Mouse (Mus musculus): ENCODE measurements around the gene Igsf8.
A peak's percentile ranks its signal among the peaks of the same experiment; 100 is the strongest.

Igsf8 gene

DNA sequence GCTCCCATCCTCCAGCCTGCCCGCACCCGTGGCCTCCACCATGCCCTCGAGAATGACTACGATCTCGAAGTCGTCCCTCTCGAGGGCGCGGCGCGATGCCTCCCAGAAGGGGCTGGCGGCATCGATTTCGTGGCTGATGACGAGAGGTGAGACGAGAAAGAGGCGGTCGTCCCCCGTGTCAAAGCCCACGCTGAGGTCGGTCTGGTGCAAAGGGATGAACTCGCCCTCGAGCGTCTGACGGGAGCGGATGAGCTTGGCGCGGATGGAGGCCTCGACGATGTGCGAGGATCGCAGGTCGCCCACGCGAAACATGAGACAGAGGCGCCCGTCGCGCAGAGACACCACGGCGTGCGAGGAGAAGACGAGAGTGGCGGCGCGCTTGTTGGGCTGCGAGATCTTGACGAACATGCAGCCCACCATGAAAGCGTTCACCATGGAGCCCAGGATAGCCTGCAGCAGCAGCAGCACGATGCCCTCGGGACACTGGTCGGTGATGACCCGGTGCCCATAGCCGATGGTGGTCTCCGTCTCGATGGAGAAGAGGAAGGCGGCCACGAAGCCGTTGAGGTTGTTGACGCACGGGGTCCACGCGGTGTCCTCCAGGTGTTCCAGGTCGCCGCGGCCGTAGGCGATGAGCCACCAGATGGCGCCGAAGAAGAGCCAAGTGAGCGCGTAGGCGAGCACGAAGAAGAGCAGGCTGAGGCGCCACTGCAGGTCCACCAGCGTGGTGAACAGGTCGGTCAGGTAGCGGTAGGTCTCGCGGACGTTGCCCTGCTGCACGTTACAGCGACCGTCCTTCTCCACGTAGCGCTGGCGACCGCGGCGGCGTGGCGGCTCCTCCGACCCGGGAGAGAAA, 64.5 kb downstream of the Igsf8 start:
- peak; percentile 76 for DNase-seq

GRCm38 (mm10) chr1:172326684-172327083, 65.2 kb downstream of the Igsf8 start:
- DNase-seq: no peak

DNA sequence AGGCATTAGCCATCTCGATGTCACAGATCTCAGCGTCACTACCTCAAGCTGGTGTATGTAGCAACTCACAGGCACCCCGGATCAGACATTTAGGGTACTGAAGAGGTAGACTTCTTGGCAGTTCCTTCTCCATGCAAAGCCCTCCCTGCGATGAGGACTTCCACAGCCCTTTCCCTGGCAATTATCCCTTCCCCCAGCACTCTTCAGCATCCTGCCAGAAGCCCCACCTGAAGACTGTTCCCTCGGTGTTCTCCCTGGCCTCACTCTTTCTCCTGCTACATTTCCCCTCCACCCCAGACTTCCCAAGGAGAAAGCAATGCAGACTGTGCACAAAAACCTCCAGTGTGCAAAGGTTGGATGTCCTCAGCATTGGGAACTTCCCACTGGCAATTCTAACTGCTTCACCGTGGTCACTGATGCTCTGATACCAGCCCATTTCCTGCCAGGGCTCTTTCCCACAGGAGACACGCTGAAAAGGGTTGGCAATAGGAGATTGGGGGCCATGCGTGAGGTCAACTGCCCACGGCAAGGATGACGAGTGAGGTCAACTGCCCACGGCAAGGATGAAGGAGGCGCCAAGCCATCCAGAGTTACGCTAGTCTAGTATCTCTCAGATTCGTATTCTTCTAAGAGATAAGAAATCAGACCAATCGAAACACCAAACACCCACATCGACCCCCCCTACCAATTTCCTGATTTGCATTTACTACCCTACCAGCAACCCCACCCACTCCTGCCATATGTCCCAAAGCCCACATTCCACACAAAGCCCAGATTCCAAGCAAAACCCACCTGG, 66.0 kb downstream of the Igsf8 start:
- no peak for DNase-seq

DNA sequence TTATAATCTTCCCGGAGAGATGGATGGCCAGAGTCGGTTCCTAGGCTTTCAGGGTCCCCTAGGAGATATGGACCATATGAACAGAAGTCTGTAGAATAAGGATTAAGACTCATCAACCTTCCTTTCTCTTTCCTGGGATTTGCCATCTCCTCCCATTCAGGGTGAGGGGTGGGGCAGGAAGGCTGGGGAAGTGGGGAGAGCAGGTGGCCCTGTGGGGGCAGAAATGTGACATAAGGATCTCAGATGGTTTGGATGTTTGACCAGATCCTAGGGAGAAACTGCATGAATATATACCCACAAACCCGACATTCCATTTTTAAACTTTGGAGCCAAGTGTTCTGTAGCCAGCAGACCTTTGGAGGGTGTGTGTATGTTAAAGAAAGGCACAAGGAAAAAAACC, 66.6 kb downstream of the Igsf8 start:
- DNase-seq: no peak

GRCm38 (mm10) chr1:172328461-172328860, 67.0 kb downstream of the Igsf8 start:
- DNase-seq: no peak

DNA sequence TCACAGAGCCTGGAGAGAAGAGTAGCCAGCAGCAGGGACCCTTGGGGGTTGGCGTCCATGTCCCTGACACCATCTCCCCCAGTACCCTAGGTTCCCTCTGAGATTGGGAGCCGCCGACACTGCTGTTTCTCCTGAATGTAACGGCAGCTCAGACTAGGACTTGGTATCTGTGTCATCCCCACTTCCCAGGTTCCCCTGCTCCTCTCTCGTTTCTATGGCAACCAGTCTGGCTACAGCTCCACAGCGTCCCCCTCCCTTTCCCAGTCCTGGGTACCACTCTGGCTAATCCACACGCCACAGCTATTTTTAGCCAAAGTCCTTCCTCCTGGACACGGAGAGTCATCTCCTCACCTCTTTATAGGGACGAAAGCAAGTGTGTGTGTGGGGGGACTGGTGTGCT, 67.7 kb downstream of the Igsf8 start, which contains the start of gene Kcnj9:
Gene Kcnj9, minus strand, starts transcription at position 188 of the 400 bp plus-strand sequence.
- peak; percentile 93 for DNase-seq

DNA sequence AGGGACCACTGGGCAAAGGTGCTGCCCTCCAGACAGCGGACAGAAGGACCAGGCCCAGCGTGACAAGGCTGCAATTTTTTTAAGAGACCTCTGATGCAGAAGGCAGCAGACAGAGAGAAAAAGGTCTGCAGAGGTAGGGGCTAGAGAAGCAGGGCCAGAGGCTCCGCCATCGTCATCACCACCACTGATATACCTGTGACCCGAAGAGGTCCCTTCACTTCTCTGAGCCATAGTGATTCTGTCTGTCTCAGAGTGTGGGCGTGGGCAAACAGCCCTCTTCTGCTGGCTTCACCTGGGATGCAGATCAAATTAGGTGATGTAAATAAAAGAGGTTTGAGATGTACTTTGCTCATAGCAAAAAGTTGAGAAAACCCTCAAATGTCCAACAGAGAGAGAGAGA, 68.2 kb downstream of the Igsf8 start:
- no peak for DNase-seq

GRCm38 (mm10) chr1:172331422-172331947, 70.0 kb downstream of the Igsf8 start:
- DNase-seq: no peak

DNA sequence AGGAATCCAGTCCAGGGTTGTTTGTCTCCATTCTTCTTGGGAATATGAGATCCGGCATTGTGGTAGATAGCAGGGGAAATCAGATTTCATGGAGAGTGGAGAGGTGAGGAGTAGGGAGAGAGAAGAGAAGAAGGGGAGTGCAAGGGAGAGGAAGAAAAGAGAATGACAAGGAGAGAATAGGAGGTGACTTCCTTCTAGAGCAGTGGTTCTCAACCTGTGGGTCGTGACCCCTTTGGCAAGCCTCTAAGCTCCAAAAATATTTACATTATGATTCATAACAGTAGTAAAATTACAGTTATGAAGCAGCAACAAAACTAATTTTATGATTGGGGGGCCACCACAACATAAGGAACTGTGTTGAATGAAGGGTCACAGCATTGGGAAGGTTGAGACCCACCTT, 71.5 kb downstream of the Igsf8 start:
- DNase-seq: no peak

GRCm38 (mm10) chr1:172333512-172333911, 72.1 kb downstream of the Igsf8 start:
- DNase-seq: no peak

DNA sequence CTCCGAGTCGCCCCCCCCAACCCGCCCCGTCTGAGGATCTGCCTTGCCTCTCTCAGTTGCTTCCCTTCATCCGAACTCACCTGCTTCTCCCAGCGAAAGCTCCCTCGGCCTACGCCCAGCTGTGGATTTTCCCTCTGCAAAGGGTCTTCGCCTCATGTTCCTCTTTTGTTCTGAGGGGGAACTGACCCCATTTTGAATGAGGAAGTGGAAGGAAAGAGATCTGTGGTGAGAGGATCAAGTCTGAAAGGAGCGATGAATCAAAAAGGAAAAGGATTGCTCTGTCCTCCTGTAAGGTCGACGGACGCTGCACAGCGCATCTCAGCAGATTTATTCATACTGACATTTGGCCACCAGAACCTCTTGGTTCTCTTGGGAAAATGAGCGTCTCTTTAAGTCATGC, 74.4 kb downstream of the Igsf8 start:
- DNase-seq: no peak

DNA sequence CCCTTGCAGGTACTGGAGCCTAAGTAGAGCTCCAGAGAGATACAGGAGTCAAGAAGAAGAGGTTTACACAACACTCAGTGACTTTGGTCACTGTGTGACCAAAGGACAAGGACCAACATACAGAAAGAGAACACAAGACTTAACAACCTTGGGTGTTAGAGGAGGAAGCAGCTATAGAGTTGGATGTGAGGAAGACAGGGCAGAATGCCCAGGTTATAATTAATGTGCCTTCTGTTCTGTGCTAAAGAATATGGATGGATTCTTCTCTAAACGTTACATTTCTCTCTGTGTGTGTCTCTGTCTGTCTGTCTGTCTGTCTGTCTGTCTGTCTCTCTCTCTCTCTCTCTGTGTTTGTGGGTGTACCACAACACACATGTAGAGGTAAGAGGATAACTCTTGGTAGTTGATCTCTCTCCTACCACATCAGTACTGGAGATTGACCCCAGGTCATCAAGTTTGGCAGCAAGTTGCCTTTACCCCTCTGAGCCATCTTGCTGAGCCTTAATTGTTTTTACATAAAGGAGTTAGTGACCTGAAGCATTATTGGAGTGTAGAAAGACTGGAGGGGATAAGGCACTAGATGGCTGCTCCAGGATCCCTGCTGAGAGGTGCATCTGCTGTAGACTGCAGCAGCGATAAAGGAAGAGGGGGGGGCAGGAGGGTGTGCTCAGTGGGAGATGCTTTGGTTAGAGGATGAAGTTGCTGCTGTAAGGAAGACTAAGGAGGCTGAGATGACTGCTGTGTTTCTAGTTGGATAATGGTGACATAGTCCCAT, 76.2 kb downstream of the Igsf8 start:
- DNase-seq: no peak

DNA sequence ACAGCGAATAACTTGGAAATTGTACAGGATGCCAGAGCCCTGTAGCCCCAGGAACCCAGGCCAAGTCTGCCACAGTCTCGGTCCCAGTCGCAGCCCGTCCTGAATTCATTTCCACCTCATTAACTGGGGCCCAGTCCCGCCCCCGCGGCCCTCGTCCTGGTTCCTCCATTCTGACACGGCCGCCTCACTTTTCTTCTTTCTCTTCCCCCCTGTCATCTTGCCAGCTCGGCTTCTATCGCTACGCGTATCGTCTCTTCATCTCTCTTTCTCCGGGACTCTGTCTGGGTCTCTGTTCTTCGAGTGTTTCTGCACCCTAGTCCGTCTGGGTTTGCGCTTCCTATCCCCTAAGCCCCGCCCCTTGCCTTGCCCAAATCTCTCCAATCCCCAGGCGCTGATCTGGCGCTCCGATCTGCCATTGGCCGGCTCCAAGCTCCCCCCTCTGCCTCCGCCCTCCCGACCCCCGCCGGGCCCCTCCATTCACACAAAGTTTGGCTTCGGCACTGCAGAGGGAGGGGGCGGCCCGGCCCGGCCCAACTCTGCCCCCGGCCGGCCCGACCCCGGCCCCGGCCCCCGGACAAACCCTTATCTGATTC, 79.4 kb downstream of the Igsf8 start, which contains the start of gene Kcnj10:
Gene Kcnj10, plus strand, starts transcription at position 482 of the 593 bp plus-strand sequence.
- peak; percentile 87 for DNase-seq

DNA sequence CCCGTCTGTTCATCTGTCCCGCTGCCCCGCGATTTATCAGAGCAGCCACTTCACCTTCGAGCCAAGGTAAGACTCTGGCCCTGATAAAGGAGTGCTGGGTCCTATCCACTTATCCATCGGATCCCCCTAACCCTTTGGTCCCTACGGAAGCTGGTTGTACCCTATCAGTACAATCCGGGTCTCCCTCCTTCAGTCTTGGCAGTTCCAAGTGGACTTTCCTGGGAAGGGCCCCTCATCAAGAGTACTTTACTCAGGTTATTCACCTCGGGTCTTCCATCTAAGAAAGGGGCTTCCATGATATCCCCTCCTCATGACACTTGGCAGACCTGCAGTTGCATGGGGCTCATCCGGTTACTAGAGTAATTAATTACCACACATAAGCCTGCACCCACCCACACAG, 79.9 kb downstream of the Igsf8 start:
- no peak for DNase-seq

DNA sequence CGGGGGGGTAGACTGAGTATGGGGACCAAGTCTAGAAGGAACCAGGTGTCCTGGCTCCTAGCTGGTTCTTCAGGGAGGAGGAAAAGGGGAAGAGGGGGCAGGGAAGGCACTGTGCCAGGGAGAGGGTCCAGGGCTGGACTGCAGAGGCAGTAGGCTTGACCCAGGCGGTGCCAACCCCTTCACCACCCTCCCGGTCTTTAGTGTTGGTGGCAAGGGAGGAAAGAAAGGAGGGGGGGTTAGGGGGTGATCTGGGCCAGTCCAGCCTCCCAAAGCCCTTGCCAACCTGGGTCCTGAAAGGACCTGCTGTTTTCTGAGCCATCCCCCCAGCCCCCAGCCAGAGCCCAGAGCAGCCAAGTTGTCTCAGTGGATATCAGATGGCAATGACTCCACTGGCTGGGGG, 81.3 kb downstream of the Igsf8 start:
- DNase-seq: peak; percentile 75

GRCm38 (mm10) chr1:172343914-172344313, 82.5 kb downstream of the Igsf8 start:
- DNase-seq: no peak

DNA sequence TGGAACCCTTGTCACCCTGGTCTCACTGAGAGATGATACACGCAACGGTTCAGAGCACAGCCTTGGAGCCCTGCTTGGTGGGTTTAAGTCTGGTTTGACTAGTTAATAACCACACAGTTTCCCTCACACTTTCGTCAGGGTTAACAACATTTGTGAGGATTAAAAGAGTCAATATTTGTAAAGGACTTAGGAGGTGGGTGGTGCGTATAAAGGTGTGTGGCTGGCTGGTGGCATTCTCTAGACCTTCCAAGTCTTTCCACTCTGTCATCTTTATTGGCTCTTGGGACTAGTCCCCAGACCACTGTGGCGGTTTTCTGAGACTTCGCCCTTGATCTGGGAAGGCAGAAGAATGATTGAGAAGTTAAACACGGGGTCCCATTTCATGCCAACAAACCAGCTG, 83.4 kb downstream of the Igsf8 start:
- DNase-seq: no peak

GRCm38 (mm10) chr1:172346707-172347106, 85.3 kb downstream of the Igsf8 start:
- no peak for DNase-seq

- no peak for DNase-seq
Measured at GRCm38 (mm10) chr1:172347382-172347781, 85.9 kb downstream of the Igsf8 start.

DNA sequence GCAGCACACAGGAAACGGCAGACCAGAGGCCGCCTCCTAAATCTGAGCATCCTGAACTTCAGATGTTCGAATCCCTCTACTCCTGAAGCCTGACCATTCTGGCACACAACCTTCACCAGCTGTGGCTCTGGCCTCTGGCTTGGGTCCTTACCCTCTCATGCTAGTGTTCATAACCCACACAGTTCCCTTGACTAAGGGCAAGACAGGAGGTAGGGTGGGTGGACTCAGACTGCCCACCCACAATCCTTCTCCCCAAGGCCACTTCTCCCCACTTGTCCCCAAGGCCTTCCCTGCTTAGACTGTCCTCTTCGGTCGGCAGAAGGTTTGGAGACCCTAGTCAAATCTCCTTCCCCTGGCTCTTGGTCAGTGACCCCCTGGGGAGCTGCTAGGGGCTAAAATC, 88.1 kb downstream of the Igsf8 start:
- no peak for DNase-seq

GRCm38 (mm10) chr1:172349916-172350812, 88.7 kb downstream of the Igsf8 start:
- DNase-seq: peak; percentile 84
